Mouse (Mus musculus): ENCODE results near the gene Prm1. TPM values are rescaled to one million over a fixed set of nuclear protein-coding genes. Genes with fewer than 3 reads are reported as not detected.
"Not testable (repeated sequence)": the region's sequence is repeated elsewhere in the genome, so short reads cannot be mapped to it uniquely, and the experiment has no call there.

The Prm1 gene
- polyA plus RNA-seq (2015; fragmentation: Nextera tagmentation; extraction: Ambion mirVana), result 0.50 TPM in 1 of 2 replicates, not detected in the other

GRCm38 (mm10) chr16:10805789-10806527 lies at the start of gene Prm1:
Gene Prm1 (minus strand): TSS chr16:10805839.
- ATAC-seq (ENCODE audit: insufficient number of reproducible peaks, low FRiP score, low TSS enrichment, low read depth), result no peak
- Histone ChIP-seq H3K27ac (no peak within 1 kb of the TSS), H3K36me3 (no peaks in the 10 kb centered on the region), H3K4me2 (no peak within 1 kb of the TSS), H3K9ac (no peak within 1 kb of the TSS), H3K4me1 (peaks cover 3% of the 10 kb centered on the region; the same call in 1 of the 2 replicates), H3K9me3 (no peaks in the 10 kb centered on the region), H3K4me3 (no peak within 1 kb of the TSS), H3K27me3 (no peaks in the 10 kb centered on the region)
- WGBS, result 69% methylated on average over 10 of the region's 10 CpGs

- H3K4me1 ChIP-seq, result peaks cover 40% of the 10 kb centered on the region
- not testable (repeated sequence) for H3K27me3 ChIP-seq; H3K9me3 ChIP-seq; H3K4me2 ChIP-seq; ATAC-seq (ENCODE audit: insufficient number of reproducible peaks, low FRiP score, low TSS enrichment, low read depth); H3K4me3 ChIP-seq; H3K36me3 ChIP-seq; H3K9ac ChIP-seq
- WGBS, result 92% methylated on average over 10 of the region's 10 CpGs
- H3K27ac ChIP-seq, result peak overlapping the region; percentile 93; the same call in 1 of the 2 replicates
These were observed 46.6 kb upstream of the Prm1 start for GRCm38 (mm10) chr16:10852216-10852615.

- Histone ChIP-seq H3K27ac (peak overlapping the region; percentile 93), H3K4me3 (no peak overlapping the region), H3K4me1 (peaks cover 46% of the 10 kb centered on the region), H3K36me3 (no peaks in the 10 kb centered on the region), H3K9me3 (no peaks in the 10 kb centered on the region), H3K4me2 (0 out of 2 replicates have a peak overlapping the region, but pooled peaks have one; percentile 22), H3K9ac (no peak overlapping the region), H3K27me3 (no peaks in the 10 kb centered on the region)
- ATAC-seq (ENCODE audit: insufficient number of reproducible peaks, low FRiP score, low TSS enrichment, low read depth), result peak; percentile 16; the same call in 1 of the 2 replicates
- WGBS, result 32% methylated on average over 4 of the region's 4 CpGs
These were observed 45.3 kb upstream of the Prm1 start for GRCm38 (mm10) chr16:10850905-10851304.

GRCm38 (mm10) chr16:10849965-10850861 lies 44.6 kb upstream of the Prm1 start:
- H3K4me1 ChIP-seq, result peaks cover 46% of the 10 kb centered on the region
- 26% methylated on average over 12 of the region's 12 CpGs for WGBS

GRCm38 (mm10) chr16:10846503-10846902 lies 40.9 kb upstream of the Prm1 start:
- no peaks in the 10 kb centered on the region for H3K36me3 ChIP-seq
- ATAC-seq (ENCODE audit: insufficient number of reproducible peaks, low FRiP score, low TSS enrichment, low read depth), result no peak
- H3K9ac ChIP-seq, result no peak overlapping the region
- no peak overlapping the region for H3K4me2 ChIP-seq
- 56% methylated on average over 4 of the region's 4 CpGs for WGBS
- H3K4me3 ChIP-seq, result no peak overlapping the region
- no peaks in the 10 kb centered on the region for H3K27me3 ChIP-seq
- H3K27ac ChIP-seq, result no peak overlapping the region
- H3K4me1 ChIP-seq, result peaks cover 68% of the 10 kb centered on the region
- H3K9me3 ChIP-seq, result no peaks in the 10 kb centered on the region

More at GRCm38 (mm10) chr16:10849965-10850861, 44.6 kb upstream of the Prm1 start:
- Histone ChIP-seq H3K4me2 (peak overlapping the region; percentile 22), H3K27ac (peak overlapping the region; percentile 93), H3K36me3 (no peaks in the 10 kb centered on the region), H3K9ac (no peak overlapping the region), H3K9me3 (no peaks in the 10 kb centered on the region), H3K27me3 (no peaks in the 10 kb centered on the region), H3K4me3 (no peak overlapping the region)
- peak; percentile 70 for ATAC-seq (ENCODE audit: insufficient number of reproducible peaks, low FRiP score, low TSS enrichment, low read depth)

GRCm38 (mm10) chr16:10845952-10846351 lies 40.3 kb upstream of the Prm1 start:
- Histone ChIP-seq H3K27ac (no peak overlapping the region), H3K4me1 (peaks cover 62% of the 10 kb centered on the region), H3K4me2 (no peak overlapping the region), H3K36me3 (no peaks in the 10 kb centered on the region), H3K9me3 (no peaks in the 10 kb centered on the region), H3K9ac (no peak overlapping the region), H3K4me3 (no peak overlapping the region), H3K27me3 (no peaks in the 10 kb centered on the region)
- 73% methylated on average over 6 of the region's 6 CpGs for WGBS
- no peak for ATAC-seq (ENCODE audit: insufficient number of reproducible peaks, low FRiP score, low TSS enrichment, low read depth)

- H3K27me3 ChIP-seq, result no peaks in the 10 kb centered on the region
- H3K4me1 ChIP-seq, result peaks cover 56% of the 10 kb centered on the region
- ATAC-seq (ENCODE audit: insufficient number of reproducible peaks, low FRiP score, low TSS enrichment, low read depth), result no peak
- H3K36me3 ChIP-seq, result no peaks in the 10 kb centered on the region
- peak overlapping the region; percentile 21; the same call in 1 of the 2 replicates for H3K4me3 ChIP-seq
- WGBS, result 32% methylated on average over 6 of the region's 6 CpGs
- no peaks in the 10 kb centered on the region for H3K9me3 ChIP-seq
- peak overlapping the region; percentile 89 for H3K27ac ChIP-seq
- H3K9ac ChIP-seq, result no peak overlapping the region
- H3K4me2 ChIP-seq, result peak overlapping the region; percentile 44
These were observed 38.7 kb upstream of the Prm1 start for GRCm38 (mm10) chr16:10844319-10844670.

GRCm38 (mm10) chr16:10843486-10844318 lies 38.1 kb upstream of the Prm1 start:
- Histone ChIP-seq H3K36me3 (no peaks in the 10 kb centered on the region), H3K27me3 (no peaks in the 10 kb centered on the region), H3K4me1 (peaks cover 54% of the 10 kb centered on the region), H3K4me2 (peak overlapping the region; percentile 44), H3K27ac (peak overlapping the region; percentile 89), H3K4me3 (peak overlapping the region; percentile 21), H3K9ac (no peak overlapping the region), H3K9me3 (no peaks in the 10 kb centered on the region)
- ATAC-seq (ENCODE audit: insufficient number of reproducible peaks, low FRiP score, low TSS enrichment, low read depth), result no peak
- WGBS, result 15% methylated on average over 18 of the region's 18 CpGs

- Histone ChIP-seq H3K4me3 (no peak overlapping the region), H3K9ac (no peak overlapping the region), H3K9me3 (no peaks in the 10 kb centered on the region), H3K36me3 (no peaks in the 10 kb centered on the region), H3K27ac (no peak overlapping the region), H3K27me3 (no peaks in the 10 kb centered on the region), H3K4me1 (peaks cover 62% of the 10 kb centered on the region), H3K4me2 (no peak overlapping the region)
- WGBS, result 78% methylated on average over 4 of the region's 4 CpGs
- ATAC-seq (ENCODE audit: insufficient number of reproducible peaks, low FRiP score, low TSS enrichment, low read depth), result no peak
These were observed 36.7 kb upstream of the Prm1 start for GRCm38 (mm10) chr16:10842282-10842855.

- 76% methylated on average over 11 of the region's 14 CpGs for WGBS
- no peak overlapping the region for H3K4me2 ChIP-seq
- H3K9ac ChIP-seq, result no peak overlapping the region
- 0 out of 2 replicates have a peak overlapping the region, but pooled peaks have one; percentile 17 for H3K27ac ChIP-seq
- no peak for ATAC-seq (ENCODE audit: insufficient number of reproducible peaks, low FRiP score, low TSS enrichment, low read depth)
- H3K4me1 ChIP-seq, result peaks cover 69% of the 10 kb centered on the region
- no peaks in the 10 kb centered on the region for H3K9me3 ChIP-seq
- no peak overlapping the region for H3K4me3 ChIP-seq
- H3K36me3 ChIP-seq, result no peaks in the 10 kb centered on the region
- no peaks in the 10 kb centered on the region for H3K27me3 ChIP-seq
These were observed 34.4 kb upstream of the Prm1 start for GRCm38 (mm10) chr16:10840018-10840417.

Data from limb, embryonic 15.5 days (tissue).